Mouse (Mus musculus): ENCODE results near the gene Med15.

GRCm38 (mm10) chr16:17636904-17637303 is 95.8 kb downstream of the Med15 start:
- TF ChIP-seq CTCF (IDR thresholded peaks at IDR 0.05; ENCODE audit: low read depth) (no peak), EP300 (optimal IDR thresholded peaks at IDR 0.05) (no peak)

Data from stomach, postnatal 0 days (tissue).